In the genomic region with DNA sequence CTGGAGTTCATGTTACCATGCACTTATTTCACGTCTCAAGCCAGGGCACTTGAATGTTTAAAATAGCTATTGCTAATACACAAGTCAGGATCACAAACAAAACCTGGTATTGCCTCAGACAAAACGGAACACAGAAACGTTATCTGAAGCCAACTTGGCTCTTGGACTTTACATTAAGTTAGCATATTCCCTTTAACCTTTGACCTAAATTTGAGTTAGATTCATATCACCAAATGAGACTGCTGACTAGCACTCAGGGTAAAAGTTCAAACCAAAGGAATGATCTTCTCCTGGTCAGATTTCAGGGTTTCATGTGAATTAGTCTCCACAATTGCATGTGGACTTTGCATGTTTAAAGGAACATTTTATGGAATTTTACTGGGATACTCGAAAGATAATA, we compare ENCODE assay signal across 26 mouse cellular contexts. TPM values are rescaled to one million over a fixed set of nuclear protein-coding genes. Genes with fewer than 3 reads are reported as not detected.
DNase-seq lines count a peak whose midpoint lies in the region; TF ChIP-seq lines count a peak whose summit lies in the region.
"Had no signal": no experiment of that assay in that cellular context is flagged by ENCODE, and none has a peak within 500 bp of the region (broad histone marks: within the 10 kb centered on the region; RNA-seq: fewer than 3 reads in every experiment).

No protein-coding gene starts in this region.

- H3K27me3 ChIP-seq in liver, adult 2 months (ENCODE audit: control insufficient read depth, insufficient read depth, low read length), result no peaks in the 10 kb centered on the region
- no peaks in the 10 kb centered on the region for H3K27me3 ChIP-seq in small intestine, adult 2 months (ENCODE audit: control insufficient read depth, insufficient read depth, low read length)
- H3K27me3 ChIP-seq: CH12.LX; embryonic facial prominence, embryonic 12.5 days; embryonic facial prominence, embryonic 15.5 days; heart, embryonic 12.5 days; heart, embryonic 15.5 days; hindbrain, embryonic 13.5 days had no signal

- no peak for TF ChIP-seq CTCF in liver, adult 2 months (IDR thresholded peaks at IDR 0.05; ENCODE audit: low read depth, low read length)
- no peak for TF ChIP-seq CTCF in small intestine, adult 2 months (IDR thresholded peaks at IDR 0.05; ENCODE audit: extremely low read depth, insufficient read length, insufficient replicate concordance, low read depth, low read length)

- WGBS in liver, adult 2 months, result 11% methylated on average over 4 of the region's 4 CpGs
- 14% methylated on average over 4 of the region's 4 CpGs for WGBS in small intestine, adult 2 months

- H3K4me1 ChIP-seq in liver, adult 2 months (ENCODE audit: control insufficient read depth, insufficient read depth, low read length), result peaks cover 2% of the 10 kb centered on the region; the same call in 1 of the 2 replicates
- H3K4me1 ChIP-seq in small intestine, adult 2 months (ENCODE audit: control insufficient read depth, insufficient read depth, insufficient read length, low read length), result peaks cover 24% of the 10 kb centered on the region; the same call in 1 of the 2 replicates
- H3K4me1 ChIP-seq: embryonic facial prominence, embryonic 12.5 days; heart, embryonic 12.5 days had no signal

- H3K36me3 ChIP-seq in liver, adult 2 months (ENCODE audit: control insufficient read depth, insufficient read depth, low read length), result no peaks in the 10 kb centered on the region
- no peaks in the 10 kb centered on the region for H3K36me3 ChIP-seq in small intestine, adult 2 months (ENCODE audit: control insufficient read depth, insufficient read depth, low read length)
- H3K36me3 ChIP-seq: embryonic facial prominence, embryonic 12.5 days; embryonic facial prominence, embryonic 15.5 days; G1E; heart, embryonic 12.5 days; heart, embryonic 15.5 days; hindbrain, embryonic 10.5 days; hindbrain, embryonic 13.5 days had no signal

- no peaks in the 10 kb centered on the region for H3K79me2 ChIP-seq in liver, adult 2 months (ENCODE audit: control insufficient read depth, insufficient read depth, low read length)

- peak; percentile 87 for DNase-seq in liver, adult 2 months (ENCODE audit: extremely low read depth, low read depth, low spot score)
- DNase-seq in liver (no peak), adipocyte (ENCODE audit: low spot score) (peak; percentile 22)
- no peak for DNase-seq in frontal cortex, postnatal 10 days (ENCODE audit: low spot score in 2 of 2)
- no peak for DNase-seq in layer of hippocampus, postnatal 36 days
- DNase-seq: adrenal gland, adult 8-10 months; adrenal gland, postnatal 25 days; B cell, adult 2 months; cerebellum, adult 11 months; cerebellum, adult 2 months; cerebellum, adult 9-11 months; cerebellum, postnatal 25 days; forebrain, postnatal 0 days; gastrocnemius, postnatal 25 days; heart, adult 18-20 months; heart, postnatal 10 days; heart, postnatal 36 days had no signal

- no peak overlapping the region for H3K4me3 ChIP-seq in liver, adult 2 months (ENCODE audit: insufficient read depth, low read depth, low read length)
- no peak overlapping the region for H3K4me3 ChIP-seq in small intestine, adult 2 months (ENCODE audit: low read depth, low read length)
- H3K4me3 ChIP-seq: embryonic facial prominence, embryonic 12.5 days; embryonic facial prominence, embryonic 15.5 days; heart, embryonic 12.5 days; heart, embryonic 15.5 days; hindbrain, embryonic 10.5 days; hindbrain, embryonic 13.5 days had no signal

- no peak overlapping the region for H3K9ac ChIP-seq in liver, adult 2 months (ENCODE audit: low read depth, low read length)
- H3K9ac ChIP-seq: embryonic facial prominence, embryonic 12.5 days; embryonic facial prominence, embryonic 15.5 days; forebrain, postnatal 0 days; heart, embryonic 12.5 days; heart, embryonic 15.5 days; hindbrain, embryonic 13.5 days had no signal

- H3K27ac ChIP-seq in liver, adult 2 months (replicated peaks; ENCODE audit: insufficient read depth, low read depth, low read length), result 0 out of 2 replicates have a peak overlapping the region, but pooled peaks have one; percentile 16
- H3K27ac ChIP-seq in small intestine, adult 2 months (ENCODE audit: insufficient read depth, low read depth, low read length), result peak overlapping the region; percentile 78
- H3K27ac ChIP-seq: embryonic facial prominence, embryonic 12.5 days; embryonic facial prominence, embryonic 15.5 days; heart, embryonic 15.5 days; hindbrain, embryonic 10.5 days; hindbrain, embryonic 13.5 days had no signal

- TF ChIP-seq POLR2A in liver, adult 2 months (IDR thresholded peaks at IDR 0.05; ENCODE audit: extremely low read depth, insufficient read depth, low read length), result no peak
- no peak for TF ChIP-seq POLR2A in small intestine, adult 2 months (IDR thresholded peaks at IDR 0.05; ENCODE audit: low read depth, low read length)

RNA-seq across cellular contexts. Expression of a gene that starts 5.1 kb away (rescaled TPM):
- 22.1 and 24.1 TPM in 2 replicates for total RNA-seq in liver, adult 2 months (2014; rRNA removed)
- polyA plus RNA-seq in liver, adult 2 months (2012; rRNA removed), result 68.6 and 78.2 TPM in 2 replicates
- 199 and 444 TPM in 2 replicates for polyA plus RNA-seq in small intestine, adult 2 months (2012; rRNA removed)
- 10 to 100 TPM; 59.5 to 59.7 TPM for total RNA-seq in layer of hippocampus, postnatal 36 days (2021)

Comparison
In these comparisons a context has a peak if more than half of its experiments do, and no peak if none do; other contexts are left out.
1. DNase-seq: peak in liver, adult 2 months (single experiment) and adipocyte (single experiment); none in liver (single experiment), frontal cortex, postnatal 10 days (0 of 2) and layer of hippocampus, postnatal 36 days (0 of 2).